Mouse (Mus musculus) cortical plate, adult 2 months (tissue): ENCODE measurements around the gene Dnajb1. TPM values are rescaled to one million over a fixed set of nuclear protein-coding genes. Genes with fewer than 3 reads are reported as not detected.
A peak's percentile ranks its signal among the peaks of the same experiment; 100 is the strongest.

Source experiments
- H3K27ac ChIP-seq: fragments of 200-500 bp; 2 replicates; pipeline ENCODE4 v1.5.1; 2012; ENCODE audit warnings: low read length, control low read depth, inconsistent platforms; ENCODE audit not compliant: insufficient read depth
- H3K4me1 ChIP-seq: fragments of 200-500 bp; 2 replicates; pipeline ENCODE4 v1.6.1; 2011; ENCODE audit warnings: low read length; ENCODE audit not compliant: control insufficient read depth, insufficient read depth
- H3K4me3 ChIP-seq: fragments of 200-500 bp; 2 replicates; pipeline ENCODE4 v1.5.1; 2011; ENCODE audit warnings: mild to moderate bottlenecking, low read length, control low read depth; ENCODE audit not compliant: insufficient read depth
- CTCF ChIP-seq: fragments of 200-500 bp; IDR thresholded peaks from 2 replicates; pipeline ENCODE4 v1.5.1; 2011; ENCODE audit warnings: mild to moderate bottlenecking, control low read depth, low read length; ENCODE audit not compliant: insufficient read depth; ENCODE audit errors: extremely low read depth
- POLR2A ChIP-seq: fragments of 200-500 bp; IDR thresholded peaks from 2 replicates; pipeline ENCODE4 v1.6.1; 2011; ENCODE audit warnings: mild to moderate bottlenecking, low read length, control low read depth; ENCODE audit not compliant: insufficient read depth; ENCODE audit errors: extremely low read depth
- polyA plus RNA-seq: library from polyadenylated mRNA; depleted of rRNA; stranded (reverse); fragments of >200 nt; gene quantifications from 2 replicates; pipeline ENCODE4 v1.2.3, GENCODE M21; 2012

Gene Dnajb1
- polyA plus RNA-seq, 1 experiment, result 41.9 TPM

- no peaks in the 10 kb centered on the region for H3K4me1 ChIP-seq
- H3K4me3 ChIP-seq, result peak overlapping the region; percentile 54
- TF ChIP-seq POLR2A (no peak), CTCF (no peak)
- H3K27ac ChIP-seq, result peak overlapping the region; percentile 24; the same call in 1 of the 2 replicates
These were observed 13.8 kb downstream of the Dnajb1 start for GRCm38 (mm10) chr8:83621691-83622388.

DNA sequence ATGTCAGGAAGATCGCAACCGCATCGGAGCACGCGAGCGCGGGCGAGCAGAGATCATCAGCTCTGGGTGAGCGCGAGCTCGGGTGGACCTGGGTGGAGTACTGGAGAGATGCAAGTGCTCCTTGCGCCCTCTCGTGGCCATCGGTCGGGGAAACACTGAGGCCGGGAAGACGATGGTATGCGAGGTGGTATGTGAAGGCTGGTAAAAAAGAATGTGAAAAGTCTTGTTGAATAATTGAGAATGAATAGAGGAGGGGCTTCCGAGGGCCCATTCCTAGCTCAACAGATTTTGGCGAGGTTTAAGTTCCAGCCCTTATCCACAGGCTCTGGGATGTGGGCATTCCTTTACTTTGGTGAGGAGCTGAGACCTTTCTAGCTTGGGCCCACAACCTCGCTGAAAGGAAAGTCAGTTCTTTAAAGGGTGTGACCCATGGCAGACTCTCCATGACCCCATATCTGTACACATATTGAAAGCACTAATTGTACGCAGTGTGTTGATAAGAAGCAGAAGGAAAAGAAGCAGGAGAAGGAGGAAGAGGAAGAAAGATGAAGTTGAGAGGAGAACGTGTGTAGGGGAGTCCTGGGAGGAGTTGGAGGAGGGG lies 14.5 kb downstream of the Dnajb1 start:
- peak overlapping the region; percentile 24; the same call in 1 of the 2 replicates for H3K27ac ChIP-seq
- peak overlapping the region; percentile 54 for H3K4me3 ChIP-seq
- peak; percentile 86 for TF ChIP-seq CTCF
- TF ChIP-seq POLR2A, result peak; percentile 61; the same call in 1 of the 2 replicates
- H3K4me1 ChIP-seq, result no peaks in the 10 kb centered on the region

- TF ChIP-seq CTCF (no peak), POLR2A (no peak)
- H3K4me3 ChIP-seq, result no peak overlapping the region
- no peaks in the 10 kb centered on the region for H3K4me1 ChIP-seq
- no peak overlapping the region for H3K27ac ChIP-seq
These were observed 15.6 kb downstream of the Dnajb1 start for GRCm38 (mm10) chr8:83623549-83623948.

GRCm38 (mm10) chr8:83624739-83625138 lies 16.7 kb downstream of the Dnajb1 start:
- Histone ChIP-seq H3K4me3 (no peak overlapping the region), H3K4me1 (no peaks in the 10 kb centered on the region), H3K27ac (no peak overlapping the region)
- TF ChIP-seq CTCF (peak; percentile 72), POLR2A (no peak)

DNA sequence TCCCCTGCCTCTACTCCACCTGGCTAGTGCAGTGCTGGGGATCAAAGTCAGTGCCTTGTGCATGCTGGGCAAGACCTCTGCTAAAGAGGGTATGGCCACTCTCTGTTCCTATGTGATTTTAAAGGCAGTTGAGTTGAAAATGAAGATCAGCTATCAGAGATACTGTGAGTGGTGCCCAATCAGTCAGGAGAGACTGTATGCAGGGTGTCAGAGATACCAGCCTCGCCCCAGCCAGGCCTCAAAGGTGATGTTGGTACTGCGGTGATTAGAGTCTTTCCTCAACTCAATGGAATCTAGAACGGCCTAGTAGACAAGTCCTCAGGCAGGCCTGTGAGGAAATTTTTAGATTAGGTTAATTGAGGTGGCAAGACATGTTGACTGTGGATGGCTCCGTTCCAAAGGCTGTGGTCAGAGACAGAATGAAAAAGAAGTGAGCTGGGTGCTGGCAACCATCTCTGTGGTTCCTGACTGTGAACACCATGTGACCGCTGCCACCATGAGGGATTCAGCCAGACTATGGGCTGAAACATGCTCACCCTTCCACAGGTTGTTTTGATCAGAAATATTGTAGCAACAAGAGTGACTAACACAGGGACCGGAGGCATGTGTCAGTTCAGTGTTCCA lies 17.8 kb downstream of the Dnajb1 start:
- Histone ChIP-seq H3K4me1 (no peaks in the 10 kb centered on the region), H3K27ac (no peak overlapping the region), H3K4me3 (no peak overlapping the region)
- TF ChIP-seq CTCF, result no peak
- no peak for TF ChIP-seq POLR2A

DNA sequence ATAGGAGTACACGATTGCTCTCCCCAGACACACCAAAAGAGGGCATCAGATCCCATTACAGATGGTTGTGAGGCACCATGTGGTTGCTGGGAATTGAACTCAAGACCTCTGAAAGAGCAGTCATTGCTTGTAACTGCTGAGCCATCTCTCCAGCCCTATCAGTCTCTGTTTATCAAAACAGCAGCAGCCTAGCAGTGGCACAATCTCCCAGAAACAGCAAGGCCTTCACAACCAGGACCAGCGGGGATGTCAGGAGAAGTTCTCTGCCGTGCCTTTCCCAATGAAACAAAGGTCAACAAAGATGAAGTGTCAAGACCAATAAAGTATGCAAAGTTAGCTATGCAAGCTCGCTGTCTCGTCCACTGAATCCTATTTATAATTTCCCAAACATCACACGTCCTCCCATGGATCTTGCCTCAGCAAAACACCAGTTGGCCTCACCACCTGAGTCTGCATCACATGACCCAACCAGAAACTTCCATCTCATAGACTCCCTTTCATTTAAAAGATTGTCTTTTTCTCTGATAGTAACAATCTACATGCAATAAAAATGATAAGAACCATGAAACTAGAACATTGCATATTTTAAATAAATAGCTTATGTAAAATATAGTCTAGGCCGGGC lies 24.2 kb downstream of the Dnajb1 start:
- Histone ChIP-seq H3K4me1 (no peaks in the 10 kb centered on the region), H3K27ac (no peak overlapping the region), H3K4me3 (no peak overlapping the region)
- no peak for TF ChIP-seq POLR2A
- TF ChIP-seq CTCF, result no peak

DNA sequence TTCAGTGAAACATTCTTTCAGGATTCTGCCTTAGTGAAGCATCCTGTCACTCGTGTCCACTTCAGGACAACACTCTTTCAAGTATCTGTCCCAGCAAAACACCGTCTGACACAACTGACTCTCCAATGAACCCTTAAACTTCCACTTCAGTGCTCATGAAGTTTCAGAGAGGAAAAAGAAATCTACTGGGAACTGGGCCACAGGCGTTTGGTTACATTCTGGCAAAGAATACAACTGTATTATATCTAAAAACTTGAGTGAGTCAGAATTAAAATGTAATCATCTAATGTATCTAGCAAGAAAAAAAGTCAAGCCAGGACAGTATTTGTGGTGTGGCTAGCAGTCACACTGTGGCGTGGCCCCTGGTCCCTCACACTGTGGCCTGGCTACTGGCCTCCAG lies 30.9 kb downstream of the Dnajb1 start:
- Histone ChIP-seq H3K4me3 (no peak overlapping the region), H3K27ac (no peak overlapping the region), H3K4me1 (no peaks in the 10 kb centered on the region)
- no peak for TF ChIP-seq CTCF
- no peak for TF ChIP-seq POLR2A

DNA sequence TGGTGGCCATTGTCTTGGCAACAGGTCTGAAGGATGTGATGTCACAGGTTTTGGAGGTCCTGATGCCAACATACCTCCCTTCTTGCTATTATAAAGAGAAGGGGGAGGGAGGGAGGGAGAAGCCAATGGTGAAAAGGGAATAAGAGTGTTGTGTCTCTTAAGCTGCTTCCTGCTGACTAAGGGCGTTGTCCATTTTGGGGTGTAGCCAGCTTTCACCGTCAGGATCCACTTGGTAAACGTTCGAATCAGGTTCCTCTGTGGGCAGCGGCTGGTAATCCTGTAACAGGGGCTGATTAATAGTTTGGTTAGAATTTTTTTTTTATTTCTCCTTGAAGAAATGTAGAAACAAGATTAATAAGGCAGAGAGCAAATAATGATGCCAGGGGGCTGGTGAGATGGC lies 31.7 kb downstream of the Dnajb1 start:
- TF ChIP-seq POLR2A, result no peak
- TF ChIP-seq CTCF, result no peak
- no peak overlapping the region for H3K27ac ChIP-seq
- no peaks in the 10 kb centered on the region for H3K4me1 ChIP-seq
- H3K4me3 ChIP-seq, result no peak overlapping the region

GRCm38 (mm10) chr8:83647511-83647910 lies 39.5 kb downstream of the Dnajb1 start:
- H3K4me3 ChIP-seq, result no peak overlapping the region
- TF ChIP-seq POLR2A (no peak), CTCF (no peak)
- no peak overlapping the region for H3K27ac ChIP-seq
- peaks cover 2% of the 10 kb centered on the region; the same call in 1 of the 2 replicates for H3K4me1 ChIP-seq
